ENCODE assay signal across 8 mouse cellular contexts in genomic region chr12:105010213-105010790, GRCm38 (mm10). TPM values are rescaled to one million over a fixed set of nuclear protein-coding genes. Genes with fewer than 3 reads are reported as not detected.
DNase-seq lines count a peak whose midpoint lies in the region; ATAC-seq and TF ChIP-seq lines count a peak whose summit lies in the region.

No protein-coding gene starts in this region.

- peak overlapping the region; percentile 84 for H3K4me2 ChIP-seq in heart, embryonic 16.5 days (ENCODE audit: low read depth, low read length)
- peak overlapping the region; percentile 98 for H3K4me2 ChIP-seq in midbrain, postnatal 0 days (ENCODE audit: low read depth, low read length, poor library complexity, severe bottlenecking)

- peak overlapping the region; percentile 77 for H3K4me3 ChIP-seq in heart, embryonic 16.5 days (ENCODE audit: low read length)
- peak overlapping the region; percentile 64 for H3K4me3 ChIP-seq in bone marrow macrophage, adult 2 months (ENCODE audit: insufficient read depth, low read length)
- peak overlapping the region; percentile 56 for H3K4me3 ChIP-seq in midbrain, postnatal 0 days (ENCODE audit: low read depth, low read length)

- intact Hi-C loops in heart, postnatal 36 days (cut with DNase I) = no loop called here

- no peaks in the 10 kb centered on the region for H3K36me3 ChIP-seq in heart, embryonic 16.5 days (ENCODE audit: control insufficient read depth, insufficient read depth)
- no peaks in the 10 kb centered on the region for H3K36me3 ChIP-seq in midbrain, postnatal 0 days (ENCODE audit: insufficient read depth, low read length)

- WGBS in heart, embryonic 16.5 days = 24% methylated on average over 9 of the region's 9 CpGs
- WGBS in midbrain, postnatal 0 days = 22% methylated on average over 9 of the region's 9 CpGs

- peak overlapping the region; percentile 76 for H3K9ac ChIP-seq in heart, embryonic 16.5 days (ENCODE audit: low read length)
- H3K9ac ChIP-seq in midbrain, postnatal 0 days (replicated peaks; ENCODE audit: low read length, poor library complexity, severe bottlenecking) = no peak overlapping the region

- H3K27me3 ChIP-seq in heart, embryonic 16.5 days (ENCODE audit: control insufficient read depth, insufficient read depth, low read length) = peaks cover 10% of the 10 kb centered on the region
- peaks cover 32% of the 10 kb centered on the region for H3K27me3 ChIP-seq in midbrain, postnatal 0 days (ENCODE audit: insufficient read depth, low read length)

- no peak for TF ChIP-seq CTCF in bone marrow macrophage, adult 2 months (IDR thresholded peaks at IDR 0.05; ENCODE audit: low read depth, low read length)
- no peak for TF ChIP-seq CTCF in midbrain, postnatal 0 days (IDR thresholded peaks at IDR 0.05)

- no peak for DNase-seq in heart, postnatal 36 days
- peak; percentile 73 for DNase-seq in induced T-regulatory cell, adult 2 months (ENCODE audit: low read depth)
- no peak for DNase-seq in midbrain, postnatal 0 days (ENCODE audit: low spot score)
- no peak for DNase-seq in cerebellum, adult 18-20 months
- no peak for DNase-seq in c-Kit-positive CD71-positive TER-119-positive erythroid progenitor cells, embryonic 14.5 days (ENCODE audit: low spot score)

- H3K27ac ChIP-seq in heart, embryonic 16.5 days (ENCODE audit: low read length) = no peak overlapping the region
- H3K27ac ChIP-seq in bone marrow macrophage, adult 2 months (ENCODE audit: insufficient read depth, low read depth, low read length) = peak overlapping the region; percentile 99
- H3K27ac ChIP-seq in midbrain, postnatal 0 days (ENCODE audit: low read depth, low read length) = no peak overlapping the region

- peaks cover 17% of the 10 kb centered on the region for H3K4me1 ChIP-seq in heart, embryonic 16.5 days (ENCODE audit: control insufficient read depth, insufficient read depth, low read length)
- H3K4me1 ChIP-seq in bone marrow macrophage, adult 2 months (ENCODE audit: control insufficient read depth, insufficient read depth, low read length) = peaks cover 54% of the 10 kb centered on the region
- peaks cover 3% of the 10 kb centered on the region; the same call in 1 of the 2 replicates for H3K4me1 ChIP-seq in midbrain, postnatal 0 days (ENCODE audit: insufficient read depth, low read length)

- no peak for ATAC-seq in heart, embryonic 16.5 days (replicated peaks; ENCODE audit: extremely low read depth, insufficient read depth, low FRiP score)
- 0 out of 2 replicates have a peak, but pooled peaks have one; percentile 29 for ATAC-seq in midbrain, postnatal 0 days (ENCODE audit: low FRiP score)
- no peak for ATAC-seq in megakaryocyte-erythroid progenitor cell, adult 5-6 weeks (replicated peaks; ENCODE audit: low FRiP score, low TSS enrichment, poor library complexity, severe bottlenecking)

- H3K9me3 ChIP-seq in heart, embryonic 16.5 days (replicated peaks; ENCODE audit: control insufficient read depth, low read length) = no peaks in the 10 kb centered on the region
- H3K9me3 ChIP-seq in midbrain, postnatal 0 days (ENCODE audit: low read length) = no peaks in the 10 kb centered on the region

- no peak for TF ChIP-seq POLR2A in bone marrow macrophage, adult 2 months (IDR thresholded peaks at IDR 0.05; ENCODE audit: borderline replicate concordance, low read depth, low read length)

RNA-seq across cellular contexts. Expression of gene Syne3, which starts 0.7 kb away (rescaled TPM):
- polyA plus RNA-seq in heart, embryonic 16.5 days (2015; fragmentation: Nextera tagmentation; extraction: Ambion mirVana) = 1.9 and 2.0 TPM in 2 replicates
- total RNA-seq in heart, postnatal 36 days (2021) = 1 to 10 TPM; 7.2 to 7.8 TPM
- polyA plus RNA-seq in bone marrow macrophage, adult 2 months (2012; ENCODE audit: insufficient read depth, insufficient read length, missing spikeins) = 13.4 and 18.2 TPM in 2 replicates
- total RNA-seq in midbrain, postnatal 0 days (2014; rRNA removed) = 0.93 and 1.4 TPM in 2 replicates
- 0.44 and 0.85 TPM in 2 replicates for polyA plus RNA-seq in midbrain, postnatal 0 days (2015; fragmentation: Nextera tagmentation; extraction: Ambion mirVana)
- 10.9 and 15.7 TPM in 2 replicates for total RNA-seq in megakaryocyte-erythroid progenitor cell, adult 5-6 weeks (2014; fragmentation: Nextera tagmentation)
- total RNA-seq in megakaryocyte-erythroid progenitor cell, adult 5-6 weeks (2017) = 9.1 and 9.7 TPM in 2 replicates

RNA-seq across cellular contexts. Expression of gene Glrx5, which starts 22.2 kb away (rescaled TPM):
- 170 and 173 TPM in 2 replicates for polyA plus RNA-seq in heart, embryonic 16.5 days (2015; fragmentation: Nextera tagmentation; extraction: Ambion mirVana)
- total RNA-seq in heart, postnatal 36 days (2021) = 10 to 100 TPM; 93.2 to 97.0 TPM
- polyA plus RNA-seq in bone marrow macrophage, adult 2 months (2012; ENCODE audit: insufficient read depth, insufficient read length, missing spikeins) = 22.5 and 31.6 TPM in 2 replicates
- total RNA-seq in midbrain, postnatal 0 days (2014; rRNA removed) = 35.8 and 50.9 TPM in 2 replicates
- 175 and 185 TPM in 2 replicates for polyA plus RNA-seq in midbrain, postnatal 0 days (2015; fragmentation: Nextera tagmentation; extraction: Ambion mirVana)
- total RNA-seq in megakaryocyte-erythroid progenitor cell, adult 5-6 weeks (2014; fragmentation: Nextera tagmentation) = 112 and 193 TPM in 2 replicates
- total RNA-seq in megakaryocyte-erythroid progenitor cell, adult 5-6 weeks (2017) = 59.2 and 86.9 TPM in 2 replicates
